In the genomic region with DNA sequence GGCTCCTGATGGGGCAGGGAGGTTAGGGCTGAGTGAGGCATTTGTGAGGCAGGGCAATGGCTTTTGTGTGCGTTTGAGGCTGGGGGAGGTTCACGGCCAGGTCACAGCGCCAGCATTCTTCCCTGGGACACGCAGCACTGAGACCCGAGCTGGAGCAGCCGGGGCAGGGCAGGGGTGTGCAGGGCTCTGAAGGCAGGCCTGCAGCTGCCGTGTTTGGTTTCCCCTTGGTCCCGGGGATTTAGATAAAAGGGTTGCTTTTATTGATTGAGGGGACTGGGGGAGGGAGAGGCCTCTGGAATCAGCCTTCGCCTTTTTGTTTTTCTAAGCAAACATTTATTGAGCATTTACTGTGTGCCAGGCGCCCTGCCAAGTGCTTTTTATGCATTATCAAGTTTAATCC, we compare ENCODE assay signal across 13 mouse cellular contexts.
DNase-seq lines count a peak whose midpoint lies in the region; ATAC-seq and TF ChIP-seq lines count a peak whose summit lies in the region.
"Had no signal": no experiment of that assay in that cellular context is flagged by ENCODE, and none has a peak within 500 bp of the region (broad histone marks: within the 10 kb centered on the region; RNA-seq: fewer than 3 reads in every experiment).

No protein-coding gene starts in this region.

- no peak overlapping the region for H3K27ac ChIP-seq in forebrain, embryonic 14.5 days (ENCODE audit: low read depth, low read length)
- H3K27ac ChIP-seq in forebrain, postnatal 0 days (ENCODE audit: low read depth, low read length): no peak overlapping the region
- H3K27ac ChIP-seq in ES-Bruce4 (ENCODE audit: insufficient read depth, low read length): no peak overlapping the region
- H3K27ac ChIP-seq in limb, embryonic 15.5 days: no peak overlapping the region

- no peaks in the 10 kb centered on the region for H3K27me3 ChIP-seq in forebrain, embryonic 14.5 days (replicated peaks; ENCODE audit: control insufficient read depth, insufficient read depth, low read length)
- H3K27me3 ChIP-seq in forebrain, postnatal 0 days (ENCODE audit: insufficient read depth, low read length): no peaks in the 10 kb centered on the region
- H3K27me3 ChIP-seq in ES-Bruce4 (ENCODE audit: control insufficient read depth, insufficient read depth, low read length, poor library complexity, severe bottlenecking): no peaks in the 10 kb centered on the region
- H3K27me3 ChIP-seq in limb, embryonic 15.5 days: peaks cover 7% of the 10 kb centered on the region
- H3K27me3 ChIP-seq: hindbrain, embryonic 13.5 days had no signal

- H3K4me1 ChIP-seq in forebrain, embryonic 14.5 days (ENCODE audit: control insufficient read depth, insufficient read depth, low read length): peaks cover 7% of the 10 kb centered on the region; the same call in 1 of the 2 replicates
- H3K4me1 ChIP-seq in forebrain, postnatal 0 days (ENCODE audit: insufficient read depth): 0 out of 2 replicates have a peak, but pooled peaks cover 3% of the 10 kb centered on the region
- H3K4me1 ChIP-seq in ES-Bruce4 (ENCODE audit: control insufficient read depth, insufficient read depth, low read length): peaks cover 2% of the 10 kb centered on the region
- peaks cover 9% of the 10 kb centered on the region for H3K4me1 ChIP-seq in limb, embryonic 15.5 days

- 0 out of 2 replicates have a peak, but pooled peaks have one; percentile 20 for TF ChIP-seq EP300 in ES-Bruce4 (IDR thresholded peaks at IDR 0.05; ENCODE audit: insufficient read depth, low read depth, low read length)

- TF ChIP-seq CTCF in forebrain, postnatal 0 days (IDR thresholded peaks at IDR 0.05; ENCODE audit: low read depth): no peak
- no peak for TF ChIP-seq CTCF in ES-Bruce4 (IDR thresholded peaks at IDR 0.05; ENCODE audit: low read depth, low read length)

- no peaks in the 10 kb centered on the region for H3K36me3 ChIP-seq in forebrain, embryonic 14.5 days (ENCODE audit: control insufficient read depth, insufficient read depth, low read length)
- H3K36me3 ChIP-seq in forebrain, postnatal 0 days (ENCODE audit: insufficient read depth): no peaks in the 10 kb centered on the region
- H3K36me3 ChIP-seq in ES-Bruce4 (ENCODE audit: control insufficient read depth, insufficient read depth, low read length, poor library complexity, severe bottlenecking): no peaks in the 10 kb centered on the region
- no peaks in the 10 kb centered on the region for H3K36me3 ChIP-seq in limb, embryonic 15.5 days
- H3K36me3 ChIP-seq: hindbrain, embryonic 13.5 days had no signal

- 3% methylated on average over 9 of the region's 10 CpGs for WGBS in forebrain, embryonic 14.5 days
- WGBS in forebrain, postnatal 0 days: 4% methylated on average over 10 of the region's 10 CpGs
- WGBS in limb, embryonic 15.5 days: 9% methylated on average over 10 of the region's 10 CpGs

- TF ChIP-seq POLR2A in ES-Bruce4 (IDR thresholded peaks at IDR 0.05; ENCODE audit: insufficient read depth, low read length): no peak

- no peak overlapping the region for H3K9ac ChIP-seq in forebrain, embryonic 14.5 days (ENCODE audit: low read length)
- no peak overlapping the region for H3K9ac ChIP-seq in forebrain, postnatal 0 days
- no peak overlapping the region for H3K9ac ChIP-seq in ES-Bruce4 (ENCODE audit: low read depth, poor library complexity, severe bottlenecking)
- no peak overlapping the region for H3K9ac ChIP-seq in limb, embryonic 15.5 days
- H3K9ac ChIP-seq: hindbrain, embryonic 13.5 days had no signal

- peak; percentile 51 for DNase-seq in forebrain, embryonic 14.5 days (ENCODE audit: low spot score)
- no peak for DNase-seq in forebrain, postnatal 0 days
- peak; percentile 66 for DNase-seq in embryo, embryonic 9.5 days (ENCODE audit: extremely low spot score)
- DNase-seq in urinary bladder, postnatal 36 days (ENCODE audit: low spot score in 2 of 2): no peak
- DNase-seq in gastrocnemius, adult 8-10 months (ENCODE audit: low spot score in 2 of 2): no peak
- DNase-seq in cerebellum, adult 18-20 months: no peak
- DNase-seq: adrenal gland, postnatal 14 days; cerebellum, adult 9-11 months; lung, postnatal 36 days; thymus, postnatal 14 days had no signal

- H3K4me2 ChIP-seq in forebrain, embryonic 14.5 days (ENCODE audit: low read length): no peak overlapping the region
- no peak overlapping the region for H3K4me2 ChIP-seq in forebrain, postnatal 0 days (ENCODE audit: low read depth)
- H3K4me2 ChIP-seq in limb, embryonic 15.5 days: no peak overlapping the region
- H3K4me2 ChIP-seq: hindbrain, embryonic 13.5 days had no signal

- H3K4me3 ChIP-seq in forebrain, embryonic 14.5 days (ENCODE audit: low read depth, low read length): no peak overlapping the region
- no peak overlapping the region for H3K4me3 ChIP-seq in forebrain, postnatal 0 days (ENCODE audit: low read depth, low read length)
- no peak overlapping the region for H3K4me3 ChIP-seq in ES-Bruce4 (ENCODE audit: low read depth, low read length)
- no peak overlapping the region for H3K4me3 ChIP-seq in limb, embryonic 15.5 days
- H3K4me3 ChIP-seq: hindbrain, embryonic 13.5 days had no signal

- H3K9me3 ChIP-seq in forebrain, embryonic 14.5 days (replicated peaks; ENCODE audit: control insufficient read depth, low read length): no peaks in the 10 kb centered on the region
- H3K9me3 ChIP-seq in forebrain, postnatal 0 days (ENCODE audit: low read length): no peaks in the 10 kb centered on the region
- H3K9me3 ChIP-seq in ES-Bruce4 (replicated peaks; ENCODE audit: control insufficient read depth, insufficient read depth, low read length, poor library complexity, severe bottlenecking): no peaks in the 10 kb centered on the region
- no peaks in the 10 kb centered on the region for H3K9me3 ChIP-seq in limb, embryonic 15.5 days
- H3K9me3 ChIP-seq: hindbrain, embryonic 13.5 days had no signal

- ATAC-seq in forebrain, embryonic 14.5 days: peak; percentile 42; the same call in 1 of the 2 replicates
- ATAC-seq in forebrain, postnatal 0 days: no peak
- ATAC-seq in limb, embryonic 15.5 days (ENCODE audit: insufficient number of reproducible peaks, low FRiP score, low TSS enrichment, low read depth): peak; percentile 67

Comparison
In these comparisons a context has a peak if more than half of its experiments do, and no peak if none do; other contexts are left out.
1. DNase-seq: peak in forebrain, embryonic 14.5 days (single experiment) and embryo, embryonic 9.5 days (single experiment); none in forebrain, postnatal 0 days (single experiment), urinary bladder, postnatal 36 days (0 of 2), gastrocnemius, adult 8-10 months (0 of 2) and cerebellum, adult 18-20 months (0 of 2).